Mouse (Mus musculus) liver, adult (tissue): Measurements from ENCODE around the gene AI413582.

Source experiments
- GATA4 ChIP-seq: IDR thresholded peaks from 2 replicates; pipeline ENCODE4 v1.6.1; 2014; ENCODE audit warnings: mild to moderate bottlenecking, low read length; ENCODE audit not compliant: insufficient replicate concordance

Gene AI413582

GRCm38 (mm10) chr17:27518700-27519595 lies 46.6 kb downstream of the AI413582 start:
- TF ChIP-seq GATA4, result no peak

- TF ChIP-seq GATA4, result no peak
Measured at GRCm38 (mm10) chr17:27518296-27518695, 47.3 kb downstream of the AI413582 start.

GRCm38 (mm10) chr17:27513916-27514762 lies 51.4 kb downstream of the AI413582 start:
- TF ChIP-seq GATA4, result no peak
